Mouse (Mus musculus) embryonic facial prominence, embryonic 13.5 days (tissue): ENCODE measurements at regions not wholly inside any gene's neighbourhood (a gene's known extent, or its start where the extent isn't known, plus 50 kb on each side); places are given as distances from the start of the nearest gene placed in this dataset.
"Not testable (repeated sequence)": the region's sequence is repeated elsewhere in the genome, so short reads cannot be mapped to it uniquely, and the experiment has no call there.

Experiments used
- ATAC-seq: fragments of 200-750 bp; cut with Nextera tagmentation; 2 replicates; pipeline ENCODE4 v1.8.0; 2017; ENCODE audit warnings: low read depth; ENCODE audit not compliant: insufficient number of reproducible peaks, insufficient read depth, low FRiP score, low TSS enrichment
- H3K27ac ChIP-seq: fragments of 300-500 bp; sonication (generic); 2 replicates; pipeline ENCODE4 v1.5.1; 2015; ENCODE audit warnings: moderate library complexity, mild to moderate bottlenecking, inconsistent platforms
- H3K27me3 ChIP-seq: fragments of 300-500 bp; sonication (generic); 2 replicates; pipeline ENCODE4 v1.6.1; 2015; ENCODE audit warnings: mild to moderate bottlenecking, inconsistent platforms
- H3K36me3 ChIP-seq: fragments of 300-500 bp; sonication (generic); 2 replicates; pipeline ENCODE4 v1.6.1; 2015; ENCODE audit warnings: mild to moderate bottlenecking, inconsistent platforms
- H3K4me1 ChIP-seq: fragments of 300-500 bp; sonication (generic); 2 replicates; pipeline ENCODE4 v1.6.1; 2015; ENCODE audit warnings: inconsistent platforms
- H3K4me2 ChIP-seq: fragments of 300-500 bp; sonication (generic); 2 replicates; pipeline ENCODE4 v1.6.1; 2015; ENCODE audit warnings: moderate library complexity, mild to moderate bottlenecking, inconsistent platforms
- H3K4me3 ChIP-seq: fragments of 300-500 bp; sonication (generic); 2 replicates; pipeline ENCODE4 v1.5.1; 2015; ENCODE audit warnings: mild to moderate bottlenecking, inconsistent platforms
- H3K9ac ChIP-seq: fragments of 300-500 bp; sonication (generic); 2 replicates; pipeline ENCODE4 v1.6.1; 2015; ENCODE audit warnings: mild to moderate bottlenecking, inconsistent platforms
- H3K9me3 ChIP-seq: fragments of 300-500 bp; sonication (generic); 2 replicates; pipeline ENCODE4 v1.6.1; 2016; ENCODE audit warnings: inconsistent platforms
- WGBS: fragments of 180-500 bp; shearing (Covaris S2); methylation state at CpG from one replicate; pipeline ENCODE4 v1.1.7; 2015; ENCODE audit warnings: mixed read lengths; 5-methylcytosine and 5-hydroxymethylcytosine counted together

DNA sequence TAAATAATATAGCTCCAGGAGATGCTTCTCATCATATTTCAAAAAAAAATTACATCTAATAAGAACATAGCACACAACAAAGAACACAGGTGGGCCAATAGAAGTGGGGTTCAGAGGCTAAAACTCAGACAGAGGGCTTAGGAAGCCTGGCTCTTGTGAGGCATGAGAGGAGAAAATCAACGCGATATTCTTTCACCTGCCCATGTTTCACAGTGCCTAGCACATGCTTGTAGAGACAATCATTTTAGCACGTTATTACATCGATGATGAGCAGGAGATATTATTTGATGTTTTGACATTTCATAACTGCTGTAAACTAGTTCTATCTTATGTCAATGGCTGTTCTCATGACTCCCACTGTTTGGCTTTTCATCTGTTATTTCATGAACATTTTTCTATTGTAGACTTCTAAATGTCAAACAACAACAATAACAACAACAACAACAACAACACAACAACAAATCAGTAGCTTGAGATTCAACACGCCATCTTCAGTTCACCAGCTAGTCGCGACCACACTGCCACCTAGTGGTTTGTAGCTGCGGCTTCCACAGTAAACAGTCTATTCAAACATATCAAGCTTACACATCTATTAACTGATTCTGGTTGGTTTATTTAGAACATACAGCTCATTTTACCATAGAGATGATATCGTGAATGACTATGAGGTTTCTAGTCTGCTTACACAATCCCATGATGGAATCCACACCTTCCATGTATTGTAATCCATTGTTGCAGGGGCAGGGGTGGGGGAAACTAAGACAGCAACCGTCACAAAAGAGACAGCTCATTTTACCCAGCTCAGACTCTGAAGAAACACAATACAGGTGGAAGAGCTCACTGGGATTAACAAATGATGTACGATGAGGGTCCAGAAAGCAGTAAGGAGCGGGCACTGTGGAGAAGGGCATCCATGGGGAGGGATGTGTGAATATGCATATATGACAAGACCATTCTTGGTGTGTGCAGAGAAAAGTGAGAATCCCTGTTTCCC is 60.5 kb upstream of the Tmem200a start:
- peak; percentile 37; the same call in 1 of the 2 replicates for ATAC-seq
- no peaks in the 10 kb centered on the region for H3K9me3 ChIP-seq
- H3K27me3 ChIP-seq: no peaks in the 10 kb centered on the region
- H3K4me3 ChIP-seq: no peak overlapping the region
- no peaks in the 10 kb centered on the region for H3K36me3 ChIP-seq
- no peaks in the 10 kb centered on the region for H3K4me1 ChIP-seq
- 33% methylated on average over 12 of the region's 12 CpGs for WGBS
- no peak overlapping the region for H3K4me2 ChIP-seq
- H3K9ac ChIP-seq: no peak overlapping the region
- no peak overlapping the region for H3K27ac ChIP-seq

- Histone ChIP-seq H3K27ac (no peak overlapping the region), H3K9me3 (no peaks in the 10 kb centered on the region), H3K27me3 (no peaks in the 10 kb centered on the region), H3K36me3 (no peaks in the 10 kb centered on the region), H3K4me1 (no peaks in the 10 kb centered on the region), H3K4me3 (no peak overlapping the region), H3K4me2 (no peak overlapping the region), H3K9ac (no peak overlapping the region)
- WGBS: 70% methylated on average over 2 of the region's 2 CpGs
- ATAC-seq: no peak
Measured at GRCm38 (mm10) chr10:26152586-26152985, 73.7 kb upstream of the Tmem200a start.

DNA sequence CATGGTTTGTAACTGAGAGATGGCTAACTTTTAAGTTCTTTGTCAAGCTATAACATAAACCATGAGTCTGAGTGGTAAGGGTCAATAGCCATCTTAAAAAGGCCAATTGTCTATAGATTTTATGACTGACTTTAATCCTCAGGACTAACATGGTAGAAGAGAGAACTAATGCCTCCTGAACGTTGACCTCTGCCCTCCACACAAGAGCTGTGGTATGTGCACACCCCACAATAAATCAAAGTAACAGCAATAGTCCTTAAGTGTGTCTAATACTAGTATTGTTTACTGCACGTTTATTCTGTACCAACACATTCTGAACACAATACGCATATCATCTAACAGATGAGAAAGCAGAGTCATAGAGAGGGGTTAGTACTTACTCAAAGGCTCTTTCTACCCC is 70.7 kb upstream of the Samd3 start:
- Histone ChIP-seq H3K9ac (no peak overlapping the region), H3K4me1 (no peaks in the 10 kb centered on the region), H3K27ac (no peak overlapping the region), H3K4me3 (no peak overlapping the region), H3K9me3 (no peaks in the 10 kb centered on the region), H3K36me3 (no peaks in the 10 kb centered on the region), H3K27me3 (peaks cover 4% of the 10 kb centered on the region; the same call in 1 of the 2 replicates), H3K4me2 (no peak overlapping the region)
- no peak for ATAC-seq
- WGBS: 59% methylated on average over 3 of the region's 3 CpGs

GRCm38 (mm10) chr10:26161139-26161538 is 68.4 kb upstream of the Samd3 start:
- not testable (repeated sequence) for H3K36me3 ChIP-seq, H3K4me3 ChIP-seq, H3K4me2 ChIP-seq, ATAC-seq, H3K27me3 ChIP-seq, H3K4me1 ChIP-seq, H3K27ac ChIP-seq, H3K9ac ChIP-seq, H3K9me3 ChIP-seq

GRCm38 (mm10) chr10:26164531-26164930 is 65.0 kb upstream of the Samd3 start:
- no peak overlapping the region for H3K4me3 ChIP-seq
- no peak overlapping the region for H3K27ac ChIP-seq
- H3K36me3 ChIP-seq: no peaks in the 10 kb centered on the region
- no peak for ATAC-seq
- H3K27me3 ChIP-seq: peaks cover 4% of the 10 kb centered on the region; the same call in 1 of the 2 replicates
- WGBS: 76% methylated on average over 2 of the region's 2 CpGs
- no peak overlapping the region for H3K4me2 ChIP-seq
- H3K4me1 ChIP-seq: no peaks in the 10 kb centered on the region
- H3K9ac ChIP-seq: no peak overlapping the region
- no peaks in the 10 kb centered on the region for H3K9me3 ChIP-seq

DNA sequence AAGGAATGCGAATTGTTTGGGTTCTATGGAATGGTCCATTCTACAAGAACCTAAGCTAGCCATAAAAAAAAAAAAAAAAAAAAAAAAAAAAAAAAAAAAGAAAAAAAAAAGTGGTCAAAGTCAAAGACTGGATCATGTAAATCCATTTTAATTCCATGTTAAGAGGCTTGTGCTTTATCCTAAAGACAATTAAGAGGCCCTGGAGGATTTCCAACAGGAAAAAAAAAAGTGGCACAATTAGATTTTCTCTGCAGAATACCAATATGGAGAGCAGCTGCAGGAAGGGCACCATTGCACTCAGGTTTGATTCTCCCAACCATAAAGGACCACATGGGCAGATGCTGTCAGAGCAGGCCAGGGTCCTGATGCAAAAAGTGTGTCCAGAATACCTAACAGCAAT is 51.9 kb upstream of the Samd3 start:
- no peaks in the 10 kb centered on the region for H3K4me1 ChIP-seq
- 83% methylated on average over 1 of the region's 1 CpGs for WGBS
- ATAC-seq: no peak
- no peak overlapping the region for H3K4me3 ChIP-seq
- no peaks in the 10 kb centered on the region for H3K36me3 ChIP-seq
- no peaks in the 10 kb centered on the region for H3K9me3 ChIP-seq
- H3K27me3 ChIP-seq: no peaks in the 10 kb centered on the region
- no peak overlapping the region for H3K9ac ChIP-seq
- no peak overlapping the region for H3K27ac ChIP-seq
- H3K4me2 ChIP-seq: no peak overlapping the region

DNA sequence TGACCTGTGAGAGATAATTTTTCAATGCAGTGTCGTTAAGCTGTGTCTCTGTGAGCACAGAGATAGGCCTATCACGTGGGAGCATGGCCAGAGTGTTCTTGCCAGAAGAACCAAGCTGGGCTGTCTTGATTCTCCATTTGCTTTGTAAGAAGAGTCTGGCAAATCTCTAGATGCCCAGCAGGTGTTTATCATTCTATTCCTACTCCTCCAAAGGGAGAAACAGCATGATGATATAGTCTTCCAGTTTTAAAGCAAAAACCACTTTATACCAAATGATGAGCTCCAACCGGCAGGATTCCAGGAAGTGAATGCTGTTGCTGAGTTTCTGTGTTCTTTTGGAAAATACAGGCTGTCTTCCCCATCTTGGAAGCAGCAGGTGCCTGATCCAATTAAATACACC is 51.2 kb upstream of the Samd3 start:
- Histone ChIP-seq H3K4me1 (no peaks in the 10 kb centered on the region), H3K27ac (no peak overlapping the region), H3K36me3 (no peaks in the 10 kb centered on the region), H3K27me3 (no peaks in the 10 kb centered on the region), H3K4me2 (no peak overlapping the region), H3K4me3 (no peak overlapping the region), H3K9ac (no peak overlapping the region), H3K9me3 (no peaks in the 10 kb centered on the region)
- no peak for ATAC-seq
- WGBS: 77% methylated on average over 3 of the region's 3 CpGs
